Mouse (Mus musculus) testis, adult 2 months (tissue): ENCODE measurements around the gene Olfr70.

Experiments
- CTCF ChIP-seq: fragments of 200-500 bp; IDR thresholded peaks from 2 replicates; pipeline ENCODE4 v1.5.1; 2012; ENCODE audit warnings: low read depth, mild to moderate bottlenecking, inconsistent platforms, low read length, moderate library complexity; ENCODE audit not compliant: control insufficient read depth, insufficient read depth, insufficient replicate concordance
- POLR2A ChIP-seq: fragments of 200-500 bp; IDR thresholded peaks from 2 replicates; pipeline ENCODE4 v1.6.1; 2012; ENCODE audit warnings: low read depth, mild to moderate bottlenecking, inconsistent platforms, low read length, moderate library complexity; ENCODE audit not compliant: control insufficient read depth

- TF ChIP-seq POLR2A (no peak), CTCF (no peak)
Measured at GRCm38 (mm10) chr4:43709869-43710268, 9.3 kb upstream of the Olfr70 start, which contains the start of gene Olfr71.
